Mouse (Mus musculus) forebrain, embryonic 11.5 days (tissue): Measurements from ENCODE around the gene Obsl1. TPM values are rescaled to one million over a fixed set of nuclear protein-coding genes. Genes with fewer than 3 reads are reported as not detected.

ENCODE experiments used
- ATAC-seq: fragments of 200-750 bp; cut with Nextera tagmentation; replicated peaks from 2 replicates; pipeline ENCODE4 v1.8.0; 2017; ENCODE audit warnings: moderate TSS enrichment; ENCODE audit not compliant: low FRiP score
- DNase-seq: peaks from one replicate; pipeline ENCODE4 v3.0.0-alpha.2; 2017; ENCODE audit warnings: low spot score
- H3K27ac ChIP-seq: fragments of 300-500 bp; sonication (generic); 2 replicates; pipeline ENCODE4 v1.5.1; 2014; ENCODE audit warnings: low read depth, low read length
- H3K27me3 ChIP-seq: fragments of 300-500 bp; sonication (generic); 2 replicates; pipeline ENCODE4 v1.6.1; 2014; ENCODE audit warnings: mild to moderate bottlenecking, low read length, mixed read lengths; ENCODE audit not compliant: control insufficient read depth, insufficient read depth
- H3K36me3 ChIP-seq: fragments of 300-500 bp; sonication (generic); 2 replicates; pipeline ENCODE4 v1.6.1; 2014; ENCODE audit warnings: mild to moderate bottlenecking, low read length, moderate library complexity, mixed read lengths; ENCODE audit not compliant: control insufficient read depth, insufficient read depth
- H3K4me1 ChIP-seq: fragments of 300-500 bp; sonication (generic); replicated peaks from 2 replicates; pipeline ENCODE4 v1.6.1; 2014; ENCODE audit warnings: low read length, mixed read lengths; ENCODE audit not compliant: control insufficient read depth, insufficient read depth
- H3K4me2 ChIP-seq: fragments of 300-500 bp; sonication (generic); 2 replicates; pipeline ENCODE4 v1.6.1; 2014; ENCODE audit warnings: low read depth, mild to moderate bottlenecking, low read length, moderate library complexity, mixed read lengths; ENCODE audit not compliant: severe bottlenecking
- H3K4me3 ChIP-seq: fragments of 300-500 bp; sonication (generic); 2 replicates; pipeline ENCODE4 v1.5.1; 2014; ENCODE audit warnings: low read depth, low read length
- H3K9ac ChIP-seq: fragments of 300-500 bp; sonication (generic); 2 replicates; pipeline ENCODE4 v1.6.1; 2014; ENCODE audit warnings: low read length
- H3K9me3 ChIP-seq: fragments of 300-500 bp; sonication (generic); 2 replicates; pipeline ENCODE4 v1.6.1; 2016; ENCODE audit warnings: low read length, mixed read lengths; ENCODE audit not compliant: control insufficient read depth
- WGBS: fragments of 180-500 bp; shearing (Covaris S2); extraction: QIAGEN DNeasy Blood & Tissue Kit; methylation state at CpG from one replicate; pipeline ENCODE4 v1.1.7; 2014; 5-methylcytosine and 5-hydroxymethylcytosine counted together
- polyA plus RNA-seq: library from polyadenylated mRNA; unstranded; fragments of >200 nt; fragmentation: Nextera tagmentation; extraction: Ambion mirVana; gene quantifications from 2 replicates; pipeline ENCODE4 v1.2.1, GENCODE M21; 2014

The Obsl1 gene
- polyA plus RNA-seq, 1 experiment from 2014 or later, result 42.6 TPM

DNA sequence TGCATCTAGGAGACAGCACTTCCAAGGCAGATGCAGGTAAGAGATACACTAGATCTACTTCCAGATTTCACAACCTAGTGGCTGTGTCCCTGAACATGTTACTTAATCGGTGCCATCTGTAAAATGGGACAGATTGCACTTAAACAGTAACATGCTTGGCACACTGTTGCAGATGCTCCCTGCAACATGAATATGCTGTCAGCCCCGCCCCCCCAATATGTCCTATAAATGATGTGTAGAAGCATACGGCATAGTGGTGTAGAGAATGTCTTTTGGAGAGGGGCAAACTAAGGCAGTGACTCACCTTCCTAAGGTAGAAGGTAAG, 28.3 kb downstream of the Obsl1 start:
- peak overlapping the region; percentile 82 for H3K4me3 ChIP-seq
- no peak for ATAC-seq
- no peak for DNase-seq
- H3K9me3 ChIP-seq, result no peaks in the 10 kb centered on the region
- H3K9ac ChIP-seq, result no peak overlapping the region
- no peaks in the 10 kb centered on the region; the same call in 1 of the 2 replicates for H3K36me3 ChIP-seq
- H3K4me1 ChIP-seq, result peaks cover 15% of the 10 kb centered on the region; the same call in 1 of the 2 replicates
- H3K4me2 ChIP-seq, result peak overlapping the region; percentile 83
- peaks cover 13% of the 10 kb centered on the region for H3K27me3 ChIP-seq
- no peak overlapping the region for H3K27ac ChIP-seq
- WGBS, result 52% methylated on average over 3 of the region's 3 CpGs

DNA sequence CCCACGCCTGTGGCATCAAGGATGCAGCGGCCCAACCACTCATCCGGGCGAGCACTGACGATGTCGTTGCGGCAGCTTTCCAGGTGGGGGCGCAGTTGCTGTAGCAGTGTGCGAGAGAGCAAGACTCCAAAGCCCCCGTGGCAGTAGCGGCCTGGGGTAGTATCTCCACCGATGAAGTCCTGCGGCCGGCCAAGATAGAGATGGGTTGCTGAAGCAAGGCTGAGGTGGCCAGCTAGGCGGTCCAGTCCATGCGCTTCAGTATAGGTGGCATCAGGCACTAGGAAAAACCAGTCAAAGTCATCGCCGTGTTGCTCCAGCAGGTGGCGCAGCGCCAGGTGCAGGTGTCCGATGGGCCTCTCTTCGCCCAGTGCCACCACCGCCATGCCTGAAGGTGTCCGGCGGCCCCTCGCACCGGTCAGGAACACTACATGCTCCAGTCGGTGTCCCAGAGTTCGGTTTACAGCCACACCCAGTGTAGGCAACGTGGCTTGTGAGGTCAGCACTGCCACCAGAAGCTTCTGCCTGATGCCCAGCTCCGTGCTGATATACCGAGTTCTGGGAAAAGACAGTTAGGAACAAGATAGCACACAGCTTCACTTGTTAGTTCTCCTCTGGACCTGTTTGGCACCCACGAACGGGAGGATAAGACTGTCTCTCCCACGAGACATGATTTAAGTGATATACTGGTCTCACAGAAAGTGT, 28.8 kb downstream of the Obsl1 start:
- peak; percentile 92 for DNase-seq
- 10% methylated on average over 35 of the region's 35 CpGs for WGBS
- Histone ChIP-seq H3K4me1 (peaks cover 15% of the 10 kb centered on the region; the same call in 1 of the 2 replicates), H3K27ac (no peak overlapping the region), H3K4me3 (peak overlapping the region; percentile 82), H3K36me3 (no peaks in the 10 kb centered on the region; the same call in 1 of the 2 replicates), H3K27me3 (peaks cover 8% of the 10 kb centered on the region), H3K9ac (peak overlapping the region; percentile 20; the same call in 1 of the 2 replicates), H3K4me2 (peak overlapping the region; percentile 83), H3K9me3 (no peaks in the 10 kb centered on the region)
- ATAC-seq, result 0 out of 2 replicates have a peak, but pooled peaks have one; percentile 12

DNA sequence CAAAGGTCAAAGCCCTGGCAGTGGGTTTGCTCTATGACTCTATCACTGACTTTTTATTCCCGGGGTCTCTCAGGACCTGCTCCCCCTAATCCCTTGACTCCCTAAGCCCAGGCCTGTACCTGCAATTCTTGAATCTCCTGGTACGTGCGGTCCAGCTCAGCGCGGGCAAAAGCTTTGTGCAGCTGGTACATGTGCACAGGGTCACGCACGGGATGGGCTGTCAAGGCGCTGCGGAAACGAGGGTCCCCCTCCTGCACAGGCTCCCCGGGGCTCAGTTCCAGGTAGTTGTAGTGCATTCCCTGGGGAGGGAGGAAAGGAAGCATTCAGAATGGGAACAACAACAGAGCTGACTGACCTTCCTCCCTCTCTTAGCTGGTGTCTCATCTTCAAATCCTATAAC, 29.8 kb downstream of the Obsl1 start:
- ATAC-seq (no peak), DNase-seq (no peak)
- no peak overlapping the region for H3K9ac ChIP-seq
- no peaks in the 10 kb centered on the region; the same call in 1 of the 2 replicates for H3K36me3 ChIP-seq
- H3K9me3 ChIP-seq, result no peaks in the 10 kb centered on the region
- H3K27ac ChIP-seq, result no peak overlapping the region
- no peak overlapping the region for H3K4me2 ChIP-seq
- no peak overlapping the region for H3K4me3 ChIP-seq
- H3K4me1 ChIP-seq, result peaks cover 15% of the 10 kb centered on the region; the same call in 1 of the 2 replicates
- 93% methylated on average over 11 of the region's 11 CpGs for WGBS
- peaks cover 7% of the 10 kb centered on the region for H3K27me3 ChIP-seq

DNA sequence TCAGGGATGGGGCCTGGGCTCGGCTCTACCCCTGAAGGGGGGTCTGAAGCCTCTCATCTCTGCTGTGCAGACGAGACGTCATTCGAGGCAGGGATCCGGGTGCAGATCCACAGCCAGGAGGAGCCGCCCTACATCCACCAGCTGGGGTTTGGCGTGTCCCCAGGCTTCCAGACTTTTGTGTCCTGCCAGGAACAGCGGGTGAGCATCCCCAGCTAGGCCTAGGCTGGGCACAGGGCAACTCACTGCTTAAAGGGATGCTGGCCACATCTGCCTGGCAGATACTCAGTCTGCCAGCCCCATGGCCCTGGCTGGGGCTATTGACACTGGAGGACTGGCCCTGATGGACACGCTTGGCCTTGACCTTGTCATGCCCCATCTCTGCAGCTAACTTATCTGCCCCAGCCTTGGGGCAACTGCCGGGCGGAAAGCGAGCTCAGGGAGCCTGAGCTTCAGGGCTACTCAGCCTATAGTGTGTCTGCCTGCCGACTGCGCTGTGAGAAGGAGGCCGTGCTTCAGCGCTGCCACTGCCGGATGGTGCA, 36.9 kb downstream of the Obsl1 start:
- 85% methylated on average over 17 of the region's 17 CpGs for WGBS
- no peak for ATAC-seq
- Histone ChIP-seq H3K9me3 (no peaks in the 10 kb centered on the region), H3K27ac (no peak overlapping the region), H3K36me3 (no peaks in the 10 kb centered on the region; the same call in 1 of the 2 replicates), H3K27me3 (peaks cover 2% of the 10 kb centered on the region; the same call in 1 of the 2 replicates), H3K9ac (no peak overlapping the region), H3K4me3 (no peak overlapping the region), H3K4me2 (no peak overlapping the region), H3K4me1 (peaks cover 3% of the 10 kb centered on the region; the same call in 1 of the 2 replicates)
- DNase-seq, result peak; percentile 47

DNA sequence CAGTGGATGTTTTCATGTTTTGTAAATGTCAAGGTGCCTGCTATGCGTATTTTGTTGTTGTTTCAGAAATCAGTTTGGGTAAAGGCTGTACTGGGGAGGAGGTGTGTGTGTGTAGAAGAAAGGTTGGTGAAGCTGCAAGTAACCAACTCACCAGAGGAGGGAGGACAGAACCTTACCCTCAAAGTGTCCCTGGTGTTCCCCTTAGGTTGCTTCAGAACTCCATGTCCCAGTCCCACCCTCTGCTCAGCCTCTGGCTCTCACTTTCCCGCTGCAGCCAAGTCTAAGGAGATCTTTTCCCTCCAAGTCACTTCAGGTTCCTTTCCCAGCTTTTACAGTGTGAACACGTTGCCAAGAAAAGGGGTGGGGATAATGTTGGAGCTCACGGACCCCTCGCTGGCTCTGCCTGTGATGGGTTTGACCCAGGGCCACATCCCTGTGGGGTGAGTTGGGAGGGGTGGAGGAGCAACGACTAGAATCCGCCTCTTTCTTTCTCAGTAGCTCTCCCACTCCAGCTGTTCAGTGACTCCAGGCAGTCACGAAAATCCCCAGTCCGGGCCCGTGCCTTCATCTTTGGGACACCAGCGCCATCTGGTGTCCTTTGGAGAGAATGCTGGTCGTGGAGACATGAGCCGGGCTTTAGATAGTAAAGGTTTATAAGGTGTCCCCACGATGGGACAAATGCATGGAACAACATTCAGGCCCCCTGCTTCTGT, 38.9 kb downstream of the Obsl1 start:
- H3K4me3 ChIP-seq, result no peak overlapping the region
- peak; percentile 88 for DNase-seq
- peaks cover 2% of the 10 kb centered on the region; the same call in 1 of the 2 replicates for H3K27me3 ChIP-seq
- peak; percentile 80 for ATAC-seq
- no peak overlapping the region for H3K27ac ChIP-seq
- H3K36me3 ChIP-seq, result no peaks in the 10 kb centered on the region
- peaks cover 3% of the 10 kb centered on the region; the same call in 1 of the 2 replicates for H3K4me1 ChIP-seq
- no peak overlapping the region for H3K4me2 ChIP-seq
- WGBS, result 7% methylated on average over 14 of the region's 14 CpGs
- H3K9me3 ChIP-seq, result no peaks in the 10 kb centered on the region
- H3K9ac ChIP-seq, result no peak overlapping the region; the same call in 1 of the 2 replicates

DNA sequence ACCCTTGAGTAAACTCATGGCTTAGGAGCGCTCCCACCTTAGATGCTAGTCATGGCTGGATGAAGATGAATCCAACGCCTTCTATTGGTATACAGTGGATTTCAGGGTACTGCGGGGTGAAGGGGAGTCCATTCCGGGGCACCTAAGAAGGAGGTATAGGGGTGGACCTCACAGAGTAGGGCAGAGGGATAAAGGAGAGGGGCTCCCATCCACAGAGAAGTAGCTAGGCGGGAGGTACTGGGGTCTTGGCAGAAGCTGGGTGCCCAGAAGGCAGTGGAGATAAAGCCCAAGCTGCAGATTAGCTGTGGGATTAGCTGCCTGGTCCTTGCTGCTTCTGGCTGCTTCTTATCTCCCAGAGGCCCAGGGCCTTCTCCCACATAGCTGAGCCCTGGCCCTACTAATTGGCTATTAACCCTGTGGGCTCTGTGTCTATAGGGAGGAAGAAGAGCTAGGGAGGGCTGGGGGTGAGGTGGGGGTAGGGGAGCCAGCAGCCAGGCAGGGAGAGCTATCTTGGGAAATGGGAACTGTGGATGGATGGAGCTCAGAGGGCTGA, 42.5 kb downstream of the Obsl1 start:
- ATAC-seq, result no peak
- Histone ChIP-seq H3K27ac (no peak overlapping the region), H3K9me3 (no peaks in the 10 kb centered on the region), H3K36me3 (no peaks in the 10 kb centered on the region), H3K9ac (peak overlapping the region; percentile 13; the same call in 1 of the 2 replicates), H3K4me2 (no peak overlapping the region), H3K4me3 (no peak overlapping the region), H3K4me1 (peaks cover 3% of the 10 kb centered on the region; the same call in 1 of the 2 replicates), H3K27me3 (peaks cover 8% of the 10 kb centered on the region; the same call in 1 of the 2 replicates)
- peak; percentile 44 for DNase-seq
- WGBS, result 66% methylated on average over 5 of the region's 5 CpGs

DNA sequence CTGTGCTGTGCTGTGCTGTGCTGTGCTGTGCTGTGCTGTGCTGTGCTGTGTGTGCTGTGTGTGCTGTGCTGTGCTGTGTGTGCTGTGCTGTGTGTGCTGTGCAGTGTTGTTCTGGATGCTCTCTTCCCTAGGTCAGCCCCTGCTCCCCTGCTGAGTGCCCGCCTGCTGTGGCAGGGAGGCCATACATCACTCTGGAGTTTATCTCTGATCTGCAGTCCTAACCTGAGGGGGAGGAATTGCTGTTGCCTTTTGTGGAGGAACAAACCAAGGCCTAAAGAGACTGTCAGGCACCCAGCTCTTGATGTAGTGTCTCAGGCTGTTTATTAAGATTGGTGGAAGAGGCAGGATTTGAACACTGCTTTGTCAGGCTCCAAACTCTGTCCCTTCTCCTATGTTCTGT, 43.6 kb downstream of the Obsl1 start:
- Histone ChIP-seq H3K9me3 (no peaks in the 10 kb centered on the region), H3K27me3 (peaks cover 10% of the 10 kb centered on the region; the same call in 1 of the 2 replicates), H3K9ac (no peak overlapping the region), H3K4me3 (no peak overlapping the region), H3K4me1 (peaks cover 9% of the 10 kb centered on the region), H3K36me3 (no peaks in the 10 kb centered on the region), H3K27ac (no peak overlapping the region), H3K4me2 (no peak overlapping the region)
- DNase-seq (no peak), ATAC-seq (no peak)
- 21% methylated on average over 1 of the region's 1 CpGs for WGBS

DNA sequence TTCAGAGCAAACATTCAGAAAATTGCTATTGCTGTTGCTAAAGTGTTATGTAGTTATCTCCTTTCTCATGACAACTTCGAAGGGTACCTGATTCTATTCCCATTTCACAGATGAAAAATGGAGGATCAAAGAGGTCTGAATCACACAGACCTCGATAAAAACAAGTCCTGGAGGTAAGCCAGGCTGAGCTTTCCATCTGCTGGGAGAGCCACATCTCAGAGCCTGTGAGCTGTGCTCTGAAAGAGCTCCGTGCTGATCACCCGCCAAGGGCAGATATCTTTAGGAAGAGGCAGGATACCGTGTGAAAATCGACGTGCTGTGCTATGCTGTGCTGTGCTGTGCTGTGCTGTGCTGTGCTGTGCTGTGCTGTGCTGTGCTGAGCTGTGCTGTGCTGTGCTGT, 46.0 kb downstream of the Obsl1 start:
- Histone ChIP-seq H3K9me3 (no peaks in the 10 kb centered on the region), H3K9ac (no peak overlapping the region), H3K4me1 (peaks cover 19% of the 10 kb centered on the region), H3K36me3 (no peaks in the 10 kb centered on the region), H3K27me3 (peaks cover 17% of the 10 kb centered on the region; the same call in 1 of the 2 replicates), H3K4me2 (no peak overlapping the region), H3K27ac (no peak overlapping the region), H3K4me3 (no peak overlapping the region)
- DNase-seq, result no peak
- ATAC-seq, result no peak
- 84% methylated on average over 7 of the region's 7 CpGs for WGBS
